Mouse (Mus musculus) kidney, embryonic 16.5 days (tissue): ENCODE data around the gene Cenpf. TPM values are rescaled to one million over a fixed set of nuclear protein-coding genes. Genes with fewer than 3 reads are reported as not detected.

ENCODE experiments used
- ATAC-seq: fragments of 200-750 bp; cut with Nextera tagmentation; 2 replicates; pipeline ENCODE4 v1.8.0; 2017; ENCODE audit warnings: moderate TSS enrichment; ENCODE audit not compliant: low FRiP score, low TSS enrichment
- H3K27ac ChIP-seq: fragments of 300-500 bp; sonication (generic); 2 replicates; pipeline ENCODE4 v1.5.1; 2014; ENCODE audit warnings: low read length
- H3K27me3 ChIP-seq: fragments of 300-500 bp; sonication (generic); 2 replicates; pipeline ENCODE4 v1.6.1; 2014; ENCODE audit warnings: low read length, control low read depth, mixed read lengths; ENCODE audit not compliant: insufficient read depth
- H3K36me3 ChIP-seq: fragments of 300-500 bp; sonication (generic); 2 replicates; pipeline ENCODE4 v1.6.1; 2014; ENCODE audit warnings: low read length, control low read depth, mixed read lengths; ENCODE audit not compliant: insufficient read depth
- H3K4me1 ChIP-seq: fragments of 300-500 bp; sonication (generic); 2 replicates; pipeline ENCODE4 v1.6.1; 2014; ENCODE audit warnings: low read length, control low read depth, mixed read lengths; ENCODE audit not compliant: insufficient read depth
- H3K4me2 ChIP-seq: fragments of 300-500 bp; sonication (generic); replicated peaks from 2 replicates; pipeline ENCODE4 v1.6.1; 2014; ENCODE audit warnings: low read depth, low read length
- H3K4me3 ChIP-seq: fragments of 300-500 bp; sonication (generic); 2 replicates; pipeline ENCODE4 v1.5.1; 2014; ENCODE audit warnings: mild to moderate bottlenecking, low read length
- H3K9ac ChIP-seq: fragments of 300-500 bp; sonication (generic); replicated peaks from 2 replicates; pipeline ENCODE4 v1.6.1; 2014; ENCODE audit warnings: low read length
- H3K9me3 ChIP-seq: fragments of 300-500 bp; sonication (generic); 2 replicates; pipeline ENCODE4 v1.6.1; 2016; ENCODE audit warnings: low read length, control low read depth
- WGBS: fragments of 180-500 bp; shearing (Covaris S2); extraction: QIAGEN DNeasy Blood & Tissue Kit; methylation state at CpG from one replicate; pipeline ENCODE4 v1.1.7; 2014; 5-methylcytosine and 5-hydroxymethylcytosine counted together
- polyA plus RNA-seq: library from polyadenylated mRNA; unstranded; fragments of >200 nt; fragmentation: Nextera tagmentation; extraction: Ambion mirVana; gene quantifications from 2 replicates; pipeline ENCODE4 v1.2.1, GENCODE M21; 2015

Cenpf gene
- polyA plus RNA-seq, 1 experiment from 2014 or later = 65.4 TPM

GRCm38 (mm10) chr1:189717546-189717945, 29.7 kb upstream of the Cenpf start:
- H3K9me3 ChIP-seq = 0 out of 2 replicates have a peak, but pooled peaks cover 3% of the 10 kb centered on the region
- no peaks in the 10 kb centered on the region for H3K27me3 ChIP-seq
- peaks cover 12% of the 10 kb centered on the region for H3K4me1 ChIP-seq
- no peak overlapping the region for H3K4me2 ChIP-seq
- no peak overlapping the region for H3K9ac ChIP-seq
- no peak overlapping the region for H3K4me3 ChIP-seq
- H3K27ac ChIP-seq = no peak overlapping the region
- H3K36me3 ChIP-seq = no peaks in the 10 kb centered on the region
- no peak for ATAC-seq
- 73% methylated on average over 11 of the region's 11 CpGs for WGBS

DNA sequence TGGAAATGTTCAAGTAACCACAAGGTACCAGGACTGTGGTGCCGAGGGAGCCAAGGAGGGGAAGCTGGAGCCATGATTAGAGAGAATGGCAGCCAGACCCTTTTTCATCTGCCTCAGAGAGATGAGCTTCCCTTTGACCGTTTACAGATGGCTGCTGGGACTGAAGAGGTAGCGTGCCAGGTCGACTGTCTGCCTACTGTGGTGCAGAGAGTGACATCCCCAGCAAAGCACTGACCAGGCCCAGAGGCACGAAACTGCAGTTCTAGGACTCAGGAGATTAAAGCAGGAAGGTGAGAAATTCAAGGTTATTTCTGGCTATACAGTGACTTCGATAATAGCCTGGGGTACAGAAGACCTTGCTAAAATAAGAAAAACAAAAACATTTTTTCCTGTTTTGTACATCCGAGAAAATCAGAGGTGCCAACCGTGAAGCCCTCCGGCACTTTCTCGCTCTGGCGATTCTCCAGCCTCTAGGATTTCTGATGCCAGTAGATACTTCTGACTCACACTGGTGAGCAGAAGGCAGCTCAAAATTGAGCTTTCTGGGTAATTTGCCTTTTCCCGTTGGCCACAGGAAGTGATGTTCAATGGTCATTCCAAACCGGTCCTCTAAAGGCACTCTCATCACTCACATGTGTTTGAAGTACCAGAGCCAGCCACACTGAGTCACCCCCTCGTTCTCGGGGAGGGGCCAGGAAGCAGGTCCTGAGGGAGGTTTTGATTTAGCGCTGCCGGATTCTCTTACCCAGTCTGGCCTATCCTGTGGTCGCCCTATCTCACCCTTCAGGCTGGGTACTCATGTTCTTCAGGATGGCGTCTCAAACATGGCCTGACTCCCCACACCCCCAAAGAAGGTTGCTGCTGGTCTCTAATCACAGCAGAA, 28.3 kb upstream of the Cenpf start:
- H3K36me3 ChIP-seq = no peaks in the 10 kb centered on the region
- 32% methylated on average over 19 of the region's 19 CpGs for WGBS

GRCm38 (mm10) chr1:189709001-189709400, 21.1 kb upstream of the Cenpf start:
- peak overlapping the region; percentile 82 for H3K27ac ChIP-seq
- H3K9me3 ChIP-seq = no peaks in the 10 kb centered on the region
- no peak overlapping the region for H3K4me2 ChIP-seq
- H3K4me1 ChIP-seq = peaks cover 47% of the 10 kb centered on the region
- H3K9ac ChIP-seq = peak overlapping the region; percentile 9; the same call in 1 of the 2 replicates
- WGBS = 47% methylated on average over 8 of the region's 8 CpGs
- ATAC-seq = no peak
- H3K27me3 ChIP-seq = no peaks in the 10 kb centered on the region
- no peak overlapping the region for H3K4me3 ChIP-seq
- no peaks in the 10 kb centered on the region for H3K36me3 ChIP-seq

More for the DNA sequence above, 28.3 kb upstream of the Cenpf start:
- H3K9ac ChIP-seq = no peak overlapping the region
- 0 out of 2 replicates have a peak overlapping the region, but pooled peaks have one; percentile 9 for H3K4me2 ChIP-seq
- peaks cover 12% of the 10 kb centered on the region for H3K4me1 ChIP-seq
- 0 out of 2 replicates have a peak, but pooled peaks cover 3% of the 10 kb centered on the region for H3K9me3 ChIP-seq
- peak; percentile 72; the same call in 1 of the 2 replicates for ATAC-seq
- H3K4me3 ChIP-seq = no peak overlapping the region
- H3K27me3 ChIP-seq = no peaks in the 10 kb centered on the region
- H3K27ac ChIP-seq = 0 out of 2 replicates have a peak overlapping the region, but pooled peaks have one; percentile 26

- H3K36me3 ChIP-seq = no peaks in the 10 kb centered on the region
- 0 out of 2 replicates have a peak overlapping the region, but pooled peaks have one; percentile 24 for H3K9ac ChIP-seq
- H3K27me3 ChIP-seq = no peaks in the 10 kb centered on the region
- H3K4me2 ChIP-seq = no peak overlapping the region
- no peak overlapping the region for H3K4me3 ChIP-seq
- H3K4me1 ChIP-seq = peaks cover 47% of the 10 kb centered on the region
- WGBS = 16% methylated on average over 5 of the region's 5 CpGs
- no peaks in the 10 kb centered on the region for H3K9me3 ChIP-seq
- peak overlapping the region; percentile 82 for H3K27ac ChIP-seq
- ATAC-seq = peak; percentile 88
These were observed 19.5 kb upstream of the Cenpf start for GRCm38 (mm10) chr1:189707419-189707818.

- peak overlapping the region; percentile 82 for H3K27ac ChIP-seq
- H3K4me1 ChIP-seq = peaks cover 47% of the 10 kb centered on the region
- peak; percentile 20 for ATAC-seq
These were observed 19.1 kb upstream of the Cenpf start for GRCm38 (mm10) chr1:189707014-189707413.

DNA sequence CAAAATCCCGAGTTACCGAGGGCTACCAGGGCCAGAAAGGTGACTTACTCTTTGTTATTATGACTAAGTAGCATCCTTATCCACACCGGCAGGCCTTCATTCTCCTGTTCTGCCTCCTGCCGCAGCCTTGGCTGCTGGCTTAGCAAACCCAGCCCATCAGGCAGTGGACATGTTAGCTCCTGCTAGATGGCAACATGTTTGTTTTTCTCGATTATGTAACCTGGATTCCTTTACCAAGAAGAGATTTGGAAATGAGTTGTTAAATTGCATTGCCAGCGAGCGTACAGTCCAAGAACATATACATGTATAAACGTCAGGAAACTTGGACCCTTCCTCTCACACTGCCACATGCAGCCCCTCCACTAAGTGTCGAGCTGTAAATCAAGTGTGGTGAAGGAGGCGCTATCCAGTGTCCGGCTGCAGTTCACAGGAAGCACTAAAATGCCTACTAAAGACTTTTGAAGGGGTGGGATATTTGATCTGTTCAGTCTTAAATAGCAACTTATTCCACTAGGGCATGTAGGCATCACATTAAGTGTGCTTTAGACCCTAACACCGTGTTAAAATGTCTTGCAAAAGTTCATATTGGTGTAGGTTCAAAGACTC, 18.3 kb upstream of the Cenpf start:
- no peak for ATAC-seq
- Histone ChIP-seq H3K9ac (no peak overlapping the region), H3K27ac (peak overlapping the region; percentile 82), H3K4me3 (no peak overlapping the region), H3K27me3 (no peaks in the 10 kb centered on the region), H3K4me2 (no peak overlapping the region), H3K9me3 (no peaks in the 10 kb centered on the region), H3K4me1 (peaks cover 49% of the 10 kb centered on the region), H3K36me3 (no peaks in the 10 kb centered on the region)
- WGBS = 20% methylated on average over 12 of the region's 12 CpGs

More at GRCm38 (mm10) chr1:189707014-189707413, 19.1 kb upstream of the Cenpf start:
- Histone ChIP-seq H3K36me3 (no peaks in the 10 kb centered on the region), H3K9ac (no peak overlapping the region), H3K4me2 (0 out of 2 replicates have a peak overlapping the region, but pooled peaks have one; percentile 3), H3K9me3 (no peaks in the 10 kb centered on the region), H3K27me3 (no peaks in the 10 kb centered on the region), H3K4me3 (no peak overlapping the region)

- H3K36me3 ChIP-seq = no peaks in the 10 kb centered on the region
- ATAC-seq = no peak
These were observed 15.7 kb upstream of the Cenpf start for GRCm38 (mm10) chr1:189703591-189703990.

GRCm38 (mm10) chr1:189703156-189703555, 15.3 kb upstream of the Cenpf start:
- Histone ChIP-seq H3K9ac (no peak overlapping the region), H3K27ac (no peak overlapping the region), H3K9me3 (no peaks in the 10 kb centered on the region), H3K4me1 (peaks cover 29% of the 10 kb centered on the region), H3K4me2 (no peak overlapping the region), H3K4me3 (no peak overlapping the region), H3K36me3 (no peaks in the 10 kb centered on the region), H3K27me3 (no peaks in the 10 kb centered on the region)
- no peak for ATAC-seq
- 42% methylated on average over 7 of the region's 7 CpGs for WGBS

More at GRCm38 (mm10) chr1:189703591-189703990, 15.7 kb upstream of the Cenpf start:
- Histone ChIP-seq H3K27me3 (no peaks in the 10 kb centered on the region), H3K4me2 (no peak overlapping the region), H3K9me3 (no peaks in the 10 kb centered on the region), H3K4me3 (no peak overlapping the region), H3K27ac (no peak overlapping the region), H3K9ac (no peak overlapping the region), H3K4me1 (peaks cover 33% of the 10 kb centered on the region)
- 73% methylated on average over 7 of the region's 7 CpGs for WGBS

DNA sequence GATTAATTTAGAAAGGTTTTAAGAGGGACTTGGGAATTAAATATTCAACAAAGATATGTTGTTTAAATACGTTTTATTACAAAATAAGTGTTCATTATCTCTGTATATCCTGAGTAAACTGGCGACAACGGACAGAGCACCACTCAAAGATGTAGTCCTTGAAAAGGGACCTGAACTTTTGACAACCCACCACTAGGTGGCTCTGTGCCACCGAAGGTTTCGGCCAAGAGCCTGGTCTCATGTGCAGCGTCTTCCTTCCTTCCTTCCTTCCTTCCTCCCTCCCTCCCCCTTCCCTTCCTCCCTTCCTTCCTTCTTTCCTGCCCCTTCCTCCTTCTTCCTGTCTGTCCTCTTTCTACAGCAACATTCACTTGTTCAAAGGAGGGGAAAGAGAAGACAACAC, 13.1 kb upstream of the Cenpf start:
- Histone ChIP-seq H3K9ac (no peak overlapping the region), H3K4me2 (no peak overlapping the region), H3K4me3 (no peak overlapping the region), H3K27ac (no peak overlapping the region), H3K27me3 (no peaks in the 10 kb centered on the region), H3K36me3 (no peaks in the 10 kb centered on the region), H3K9me3 (no peaks in the 10 kb centered on the region), H3K4me1 (peaks cover 8% of the 10 kb centered on the region)
- ATAC-seq = no peak
- WGBS = 3% methylated on average over 6 of the region's 6 CpGs
